Mouse (Mus musculus): Measurements from ENCODE around the gene Zbtb7b. TPM values are rescaled to one million over a fixed set of nuclear protein-coding genes. Genes with fewer than 3 reads are reported as not detected.

Zbtb7b gene
- polyA plus RNA-seq, 1 experiment from 2014 or later, result 3.7 TPM

GRCm38 (mm10) chr3:89385451-89385850, 9.1 kb downstream of the Zbtb7b start:
- H3K4me2 ChIP-seq, result no peak overlapping the region
- WGBS, result 49% methylated on average over 11 of the region's 11 CpGs

GRCm38 (mm10) chr3:89384331-89385076, 10.1 kb downstream of the Zbtb7b start:
- Histone ChIP-seq H3K9ac (no peak overlapping the region), H3K4me3 (replicated peaks) (no peak overlapping the region), H3K4me2 (no peak overlapping the region), H3K4me1 (peaks cover 47% of the 10 kb centered on the region), H3K27me3 (no peaks in the 10 kb centered on the region), H3K27ac (0 out of 2 replicates have a peak overlapping the region, but pooled peaks have one; percentile 32), H3K9me3 (replicated peaks) (no peaks in the 10 kb centered on the region), H3K36me3 (peaks cover 21% of the 10 kb centered on the region)
- WGBS, result 79% methylated on average over 11 of the region's 12 CpGs
- no peak for ATAC-seq (replicated peaks; ENCODE audit: low FRiP score)

More at GRCm38 (mm10) chr3:89385451-89385850, 9.1 kb downstream of the Zbtb7b start:
- no peaks in the 10 kb centered on the region for H3K27me3 ChIP-seq
- peaks cover 11% of the 10 kb centered on the region for H3K36me3 ChIP-seq
- no peak overlapping the region for H3K4me3 ChIP-seq (replicated peaks)
- no peaks in the 10 kb centered on the region for H3K9me3 ChIP-seq (replicated peaks)
- H3K9ac ChIP-seq, result 0 out of 2 replicates have a peak overlapping the region, but pooled peaks have one; percentile 29
- H3K27ac ChIP-seq, result no peak overlapping the region
- ATAC-seq (replicated peaks; ENCODE audit: low FRiP score), result no peak
- H3K4me1 ChIP-seq, result peaks cover 56% of the 10 kb centered on the region

GRCm38 (mm10) chr3:89383651-89384255, 10.8 kb downstream of the Zbtb7b start:
- Histone ChIP-seq H3K36me3 (peaks cover 24% of the 10 kb centered on the region), H3K27ac (no peak overlapping the region), H3K9ac (no peak overlapping the region), H3K4me3 (replicated peaks) (no peak overlapping the region), H3K4me1 (peaks cover 49% of the 10 kb centered on the region), H3K9me3 (replicated peaks) (no peaks in the 10 kb centered on the region), H3K4me2 (no peak overlapping the region), H3K27me3 (no peaks in the 10 kb centered on the region)
- ATAC-seq (replicated peaks; ENCODE audit: low FRiP score), result no peak
- WGBS, result 84% methylated on average over 5 of the region's 5 CpGs

- Histone ChIP-seq H3K4me1 (peaks cover 50% of the 10 kb centered on the region), H3K9me3 (replicated peaks) (no peaks in the 10 kb centered on the region), H3K27me3 (no peaks in the 10 kb centered on the region), H3K4me3 (replicated peaks) (no peak overlapping the region), H3K36me3 (peaks cover 24% of the 10 kb centered on the region), H3K4me2 (no peak overlapping the region), H3K27ac (no peak overlapping the region), H3K9ac (no peak overlapping the region)
- ATAC-seq (replicated peaks; ENCODE audit: low FRiP score), result no peak
- 82% methylated on average over 5 of the region's 5 CpGs for WGBS
These were observed 11.6 kb downstream of the Zbtb7b start for GRCm38 (mm10) chr3:89382950-89383349.

- peaks cover 24% of the 10 kb centered on the region for H3K36me3 ChIP-seq
- 89% methylated on average over 9 of the region's 9 CpGs for WGBS
- no peak overlapping the region for H3K27ac ChIP-seq
- H3K9ac ChIP-seq, result no peak overlapping the region
- no peaks in the 10 kb centered on the region for H3K9me3 ChIP-seq (replicated peaks)
- no peak overlapping the region for H3K4me3 ChIP-seq (replicated peaks)
- ATAC-seq (replicated peaks; ENCODE audit: low FRiP score), result no peak
- peaks cover 49% of the 10 kb centered on the region for H3K4me1 ChIP-seq
- H3K27me3 ChIP-seq, result no peaks in the 10 kb centered on the region
- no peak overlapping the region for H3K4me2 ChIP-seq
These were observed 12.3 kb downstream of the Zbtb7b start for GRCm38 (mm10) chr3:89382033-89382882.

- ATAC-seq (replicated peaks; ENCODE audit: low FRiP score), result no peak
- 80% methylated on average over 11 of the region's 11 CpGs for WGBS
- H3K27ac ChIP-seq, result no peak overlapping the region
- H3K4me2 ChIP-seq, result no peak overlapping the region
- no peak overlapping the region for H3K9ac ChIP-seq
- H3K36me3 ChIP-seq, result peaks cover 24% of the 10 kb centered on the region
- peaks cover 40% of the 10 kb centered on the region for H3K4me1 ChIP-seq
- no peaks in the 10 kb centered on the region for H3K9me3 ChIP-seq (replicated peaks)
- H3K4me3 ChIP-seq (replicated peaks), result no peak overlapping the region
- no peaks in the 10 kb centered on the region for H3K27me3 ChIP-seq
These were observed 13.3 kb downstream of the Zbtb7b start for GRCm38 (mm10) chr3:89381233-89381632.

- no peaks in the 10 kb centered on the region for H3K9me3 ChIP-seq (replicated peaks)
- H3K4me3 ChIP-seq (replicated peaks), result no peak overlapping the region
- H3K4me1 ChIP-seq, result peaks cover 37% of the 10 kb centered on the region
- no peak for ATAC-seq (replicated peaks; ENCODE audit: low FRiP score)
- H3K4me2 ChIP-seq, result no peak overlapping the region
- no peak overlapping the region for H3K27ac ChIP-seq
- H3K36me3 ChIP-seq, result peaks cover 24% of the 10 kb centered on the region
- 93% methylated on average over 18 of the region's 18 CpGs for WGBS
- H3K9ac ChIP-seq, result no peak overlapping the region
- H3K27me3 ChIP-seq, result no peaks in the 10 kb centered on the region
These were observed 13.9 kb downstream of the Zbtb7b start for GRCm38 (mm10) chr3:89380711-89381110.

GRCm38 (mm10) chr3:89380291-89380690, 14.3 kb downstream of the Zbtb7b start:
- Histone ChIP-seq H3K9ac (no peak overlapping the region), H3K4me1 (peaks cover 33% of the 10 kb centered on the region), H3K4me2 (no peak overlapping the region), H3K27me3 (no peaks in the 10 kb centered on the region), H3K9me3 (replicated peaks) (no peaks in the 10 kb centered on the region), H3K36me3 (peaks cover 24% of the 10 kb centered on the region), H3K27ac (no peak overlapping the region), H3K4me3 (replicated peaks) (no peak overlapping the region)
- no peak for ATAC-seq (replicated peaks; ENCODE audit: low FRiP score)
- WGBS, result 93% methylated on average over 14 of the region's 14 CpGs

- Histone ChIP-seq H3K9me3 (replicated peaks) (no peaks in the 10 kb centered on the region), H3K27me3 (no peaks in the 10 kb centered on the region), H3K4me3 (replicated peaks) (no peak overlapping the region), H3K4me2 (no peak overlapping the region), H3K36me3 (peaks cover 24% of the 10 kb centered on the region), H3K27ac (no peak overlapping the region), H3K4me1 (peaks cover 25% of the 10 kb centered on the region), H3K9ac (no peak overlapping the region)
- no peak for ATAC-seq (replicated peaks; ENCODE audit: low FRiP score)
- 88% methylated on average over 31 of the region's 31 CpGs for WGBS
These were observed 15.0 kb downstream of the Zbtb7b start for GRCm38 (mm10) chr3:89379388-89380131.

GRCm38 (mm10) chr3:89378394-89379067, 16.0 kb downstream of the Zbtb7b start:
- peak overlapping the region; percentile 70 for H3K27ac ChIP-seq
- peak overlapping the region; percentile 58 for H3K4me3 ChIP-seq (replicated peaks)
- peak overlapping the region; percentile 55 for H3K9ac ChIP-seq
- WGBS, result under 1% methylated on average over 28 of the region's 29 CpGs
- H3K4me1 ChIP-seq, result peaks cover 26% of the 10 kb centered on the region
- H3K36me3 ChIP-seq, result peaks cover 24% of the 10 kb centered on the region
- peak; percentile 92 for ATAC-seq (replicated peaks; ENCODE audit: low FRiP score)
- no peaks in the 10 kb centered on the region for H3K27me3 ChIP-seq
- H3K9me3 ChIP-seq (replicated peaks), result no peaks in the 10 kb centered on the region
- H3K4me2 ChIP-seq, result peak overlapping the region; percentile 85

- 73% methylated on average over 4 of the region's 4 CpGs for WGBS
- Histone ChIP-seq H3K4me2 (peak overlapping the region; percentile 85), H3K9me3 (replicated peaks) (no peaks in the 10 kb centered on the region), H3K4me3 (replicated peaks) (peak overlapping the region; percentile 58), H3K36me3 (peaks cover 24% of the 10 kb centered on the region), H3K27me3 (no peaks in the 10 kb centered on the region), H3K27ac (peak overlapping the region; percentile 70), H3K9ac (0 out of 2 replicates have a peak overlapping the region, but pooled peaks have one; percentile 55), H3K4me1 (peaks cover 31% of the 10 kb centered on the region)
- ATAC-seq (replicated peaks; ENCODE audit: low FRiP score), result peak; percentile 8; the same call in 1 of the 2 replicates
These were observed 16.7 kb downstream of the Zbtb7b start for GRCm38 (mm10) chr3:89377831-89378230.
